Mouse (Mus musculus) heart, embryonic 11.5 days (tissue): ENCODE results near the gene Plppr1. TPM values are rescaled to one million over a fixed set of nuclear protein-coding genes. Genes with fewer than 3 reads are reported as not detected.
"Not testable (repeated sequence)": the region's sequence is repeated elsewhere in the genome, so short reads cannot be mapped to it uniquely, and the experiment has no call there.

Experiments
- ATAC-seq: fragments of 200-750 bp; cut with Nextera tagmentation; replicated peaks from 2 replicates; pipeline ENCODE4 v1.8.0; 2017; ENCODE audit warnings: moderate library complexity; ENCODE audit not compliant: insufficient number of reproducible peaks, low FRiP score, low TSS enrichment
- H3K27ac ChIP-seq: fragments of 300-500 bp; sonication (generic); 2 replicates; pipeline ENCODE4 v1.5.1; 2014; ENCODE audit warnings: mild to moderate bottlenecking, low read depth, low read length
- H3K27me3 ChIP-seq: fragments of 300-500 bp; sonication (generic); 2 replicates; pipeline ENCODE4 v1.6.1; 2014; ENCODE audit warnings: mild to moderate bottlenecking, low read length, mixed read lengths; ENCODE audit not compliant: control insufficient read depth, insufficient read depth
- H3K36me3 ChIP-seq: fragments of 300-500 bp; sonication (generic); 2 replicates; pipeline ENCODE4 v1.6.1; 2014; ENCODE audit warnings: mild to moderate bottlenecking, low read length, moderate library complexity, mixed read lengths; ENCODE audit not compliant: control insufficient read depth, insufficient read depth
- H3K4me1 ChIP-seq: fragments of 300-500 bp; sonication (generic); 2 replicates; pipeline ENCODE4 v1.6.1; 2014; ENCODE audit warnings: low read length; ENCODE audit not compliant: control insufficient read depth, insufficient read depth
- H3K4me2 ChIP-seq: fragments of 300-500 bp; sonication (generic); 2 replicates; pipeline ENCODE4 v1.6.1; 2014; ENCODE audit warnings: mild to moderate bottlenecking, moderate library complexity
- H3K4me3 ChIP-seq: fragments of 300-500 bp; sonication (generic); 2 replicates; pipeline ENCODE4 v1.5.1; 2014; ENCODE audit warnings: low read depth, low read length
- H3K9ac ChIP-seq: fragments of 300-500 bp; sonication (generic); 2 replicates; pipeline ENCODE4 v1.6.1; 2014; ENCODE audit warnings: mild to moderate bottlenecking, low read depth, low read length, moderate library complexity
- H3K9me3 ChIP-seq: fragments of 300-500 bp; sonication (generic); replicated peaks from 2 replicates; pipeline ENCODE4 v1.6.1; 2016; ENCODE audit warnings: low read length; ENCODE audit not compliant: control insufficient read depth
- WGBS: fragments of 180-500 bp; shearing (Covaris S2); extraction: QIAGEN DNeasy Blood & Tissue Kit; methylation state at CpG from one replicate; pipeline ENCODE4 v1.1.7; 2014; ENCODE audit not compliant: insufficient replicate concordance; 5-methylcytosine and 5-hydroxymethylcytosine counted together
- polyA plus RNA-seq: library from polyadenylated mRNA; unstranded; fragments of >200 nt; fragmentation: Nextera tagmentation; extraction: Ambion mirVana; gene quantifications from 2 replicates; pipeline ENCODE4 v1.2.1, GENCODE M21; 2014

Plppr1 gene
- polyA plus RNA-seq, 1 experiment from 2014 or later = 1.9 TPM

DNA sequence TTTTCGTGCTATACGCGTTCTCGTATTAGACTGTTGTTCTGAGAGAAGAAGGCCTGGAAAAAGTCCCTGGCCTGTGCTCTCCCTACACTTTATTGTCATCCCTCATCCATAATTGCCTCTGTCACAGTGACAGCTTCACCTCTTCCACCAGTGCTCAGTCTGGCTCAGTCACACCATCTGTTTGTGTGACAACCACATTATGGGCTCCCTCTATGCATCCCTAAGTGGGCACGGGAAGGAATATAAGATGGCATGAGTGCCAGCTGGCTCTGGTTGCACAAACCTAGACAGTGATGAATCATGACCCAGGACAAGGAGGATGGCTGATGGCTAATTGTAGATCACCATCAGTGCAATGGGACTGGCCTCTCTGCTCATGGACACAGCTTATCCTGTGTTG, 219.4 kb downstream of the Plppr1 start:
- no peak overlapping the region for H3K4me2 ChIP-seq
- H3K4me1 ChIP-seq = no peaks in the 10 kb centered on the region
- no peak overlapping the region for H3K4me3 ChIP-seq
- no peaks in the 10 kb centered on the region for H3K36me3 ChIP-seq
- no peak overlapping the region for H3K9ac ChIP-seq
- WGBS = 87% methylated on average over 5 of the region's 5 CpGs
- no peak for ATAC-seq
- H3K9me3 ChIP-seq = no peaks in the 10 kb centered on the region
- no peak overlapping the region for H3K27ac ChIP-seq
- no peaks in the 10 kb centered on the region for H3K27me3 ChIP-seq

DNA sequence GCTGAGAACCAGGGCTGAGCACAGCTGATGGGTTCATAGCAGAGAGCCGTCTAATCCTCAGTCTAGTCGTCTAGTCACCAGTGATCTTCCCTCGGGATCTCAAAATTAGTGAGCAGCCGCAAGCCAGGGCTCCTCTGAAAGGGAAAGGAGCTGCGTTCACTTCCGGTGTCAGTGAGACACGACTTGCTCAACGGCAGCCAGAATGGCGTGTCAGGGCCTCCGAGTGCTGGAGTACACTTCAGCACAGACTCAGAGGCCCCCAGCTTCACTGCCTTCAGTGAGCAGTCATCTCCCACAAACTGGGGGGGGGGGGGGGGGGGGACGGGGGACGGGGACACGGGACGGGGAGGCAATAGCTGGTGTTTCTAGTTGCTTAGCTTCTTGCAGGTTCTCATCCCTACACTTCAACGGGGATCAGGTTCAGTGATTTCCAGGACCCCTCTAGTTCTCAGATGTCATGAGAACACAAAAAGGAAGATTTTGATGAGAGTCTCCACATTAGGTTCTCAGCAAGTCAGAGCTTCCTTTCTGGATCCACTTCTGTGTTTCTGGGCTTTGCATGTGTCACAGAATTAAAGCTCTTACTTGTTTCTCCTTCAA, 225.7 kb downstream of the Plppr1 start:
- 83% methylated on average over 15 of the region's 15 CpGs for WGBS
- H3K9me3 ChIP-seq = no peaks in the 10 kb centered on the region

DNA sequence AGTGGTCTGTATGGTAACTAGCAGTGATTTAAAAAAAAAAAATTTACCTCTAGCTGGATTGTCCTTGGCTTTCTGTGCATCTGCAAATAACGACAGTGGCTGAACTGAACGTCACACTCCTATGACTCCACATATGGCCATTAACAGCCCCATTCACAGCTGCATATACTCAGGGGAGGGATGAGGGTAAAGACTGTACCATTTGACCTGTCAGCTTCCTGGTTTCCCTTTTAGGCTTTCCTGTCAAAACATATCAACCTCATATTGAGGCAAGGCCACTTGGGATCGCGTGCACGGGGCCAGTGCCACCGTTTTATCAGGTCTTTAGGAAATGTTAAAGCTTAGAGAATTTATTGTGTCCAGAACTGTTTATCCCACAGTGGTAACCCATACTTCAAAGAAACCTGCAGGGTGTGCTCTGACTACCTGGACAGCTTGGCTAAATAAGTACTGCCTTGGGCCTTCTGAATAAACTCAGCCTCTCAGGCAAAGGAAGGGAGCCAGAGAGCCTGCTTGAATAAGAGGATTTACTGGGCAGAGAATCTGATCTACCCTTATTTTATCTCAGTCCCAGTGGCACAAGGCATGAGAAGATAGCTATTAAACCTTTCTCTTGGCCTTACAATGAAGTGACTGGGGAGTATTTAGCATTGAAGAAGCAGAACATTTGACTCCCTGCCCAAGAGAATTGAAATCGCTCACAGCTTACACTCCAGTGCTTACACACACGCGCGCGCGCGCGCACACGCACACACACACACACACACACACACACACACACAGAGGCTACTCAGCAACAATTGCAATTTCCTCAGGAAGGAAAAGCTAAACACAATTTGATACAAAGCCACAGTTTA, 226.5 kb downstream of the Plppr1 start:
- ATAC-seq = no peak
- Histone ChIP-seq H3K27ac (no peak overlapping the region), H3K4me1 (no peaks in the 10 kb centered on the region), H3K9me3 (no peaks in the 10 kb centered on the region), H3K4me2 (no peak overlapping the region), H3K4me3 (no peak overlapping the region), H3K27me3 (no peaks in the 10 kb centered on the region), H3K36me3 (no peaks in the 10 kb centered on the region), H3K9ac (no peak overlapping the region)
- 82% methylated on average over 15 of the region's 15 CpGs for WGBS

More for the DNA sequence above, 225.7 kb downstream of the Plppr1 start:
- H3K9ac ChIP-seq = no peak overlapping the region
- H3K4me2 ChIP-seq = no peak overlapping the region
- H3K27me3 ChIP-seq = no peaks in the 10 kb centered on the region
- H3K36me3 ChIP-seq = no peaks in the 10 kb centered on the region
- no peaks in the 10 kb centered on the region for H3K4me1 ChIP-seq
- H3K27ac ChIP-seq = no peak overlapping the region
- H3K4me3 ChIP-seq = no peak overlapping the region
- no peak for ATAC-seq

DNA sequence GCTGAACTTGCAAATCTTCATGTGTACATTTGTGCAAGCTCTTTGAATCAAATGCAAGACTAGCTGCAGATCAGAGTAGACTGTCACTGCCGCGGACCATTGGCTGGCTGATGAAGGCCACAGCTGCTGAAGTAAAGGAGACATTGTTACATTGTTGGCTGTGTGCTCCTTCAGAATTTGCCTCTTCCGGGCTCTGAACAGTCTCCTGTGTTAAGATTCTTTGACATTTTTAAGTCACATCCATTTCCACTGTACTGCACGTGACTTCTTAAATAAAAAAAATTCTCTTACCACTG, 227.1 kb downstream of the Plppr1 start:
- no peak for ATAC-seq
- no peaks in the 10 kb centered on the region for H3K36me3 ChIP-seq
- H3K4me1 ChIP-seq = no peaks in the 10 kb centered on the region
- H3K9ac ChIP-seq = no peak overlapping the region
- H3K27ac ChIP-seq = no peak overlapping the region
- no peak overlapping the region for H3K4me3 ChIP-seq
- no peaks in the 10 kb centered on the region for H3K9me3 ChIP-seq
- no peak overlapping the region for H3K4me2 ChIP-seq
- 80% methylated on average over 4 of the region's 4 CpGs for WGBS
- H3K27me3 ChIP-seq = no peaks in the 10 kb centered on the region

DNA sequence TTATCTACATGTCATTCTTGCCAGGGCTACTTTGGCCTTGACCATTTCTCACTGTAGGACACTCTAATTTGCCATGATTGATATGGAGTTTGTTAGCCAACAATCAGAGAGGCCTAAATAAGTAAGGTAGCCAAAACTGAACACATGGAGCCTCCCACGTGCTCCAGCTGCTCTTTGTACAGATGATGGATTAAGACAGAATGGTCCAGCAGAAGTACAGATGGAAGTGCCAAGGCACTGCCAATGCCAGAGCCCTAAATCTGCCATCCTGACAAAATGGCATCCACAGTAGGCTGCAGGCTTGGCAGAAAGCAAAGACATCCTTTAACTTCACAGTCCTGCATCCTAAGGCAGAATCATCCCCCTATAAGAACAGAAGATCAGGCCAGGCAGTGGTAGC, 237.4 kb downstream of the Plppr1 start:
- H3K36me3 ChIP-seq = no peaks in the 10 kb centered on the region
- ATAC-seq = no peak
- no peak overlapping the region for H3K4me3 ChIP-seq
- no peak overlapping the region for H3K9ac ChIP-seq
- H3K27me3 ChIP-seq = no peaks in the 10 kb centered on the region
- H3K4me1 ChIP-seq = no peaks in the 10 kb centered on the region
- 64% methylated on average over 1 of the region's 1 CpGs for WGBS
- H3K27ac ChIP-seq = no peak overlapping the region
- H3K9me3 ChIP-seq = no peaks in the 10 kb centered on the region
- H3K4me2 ChIP-seq = no peak overlapping the region

DNA sequence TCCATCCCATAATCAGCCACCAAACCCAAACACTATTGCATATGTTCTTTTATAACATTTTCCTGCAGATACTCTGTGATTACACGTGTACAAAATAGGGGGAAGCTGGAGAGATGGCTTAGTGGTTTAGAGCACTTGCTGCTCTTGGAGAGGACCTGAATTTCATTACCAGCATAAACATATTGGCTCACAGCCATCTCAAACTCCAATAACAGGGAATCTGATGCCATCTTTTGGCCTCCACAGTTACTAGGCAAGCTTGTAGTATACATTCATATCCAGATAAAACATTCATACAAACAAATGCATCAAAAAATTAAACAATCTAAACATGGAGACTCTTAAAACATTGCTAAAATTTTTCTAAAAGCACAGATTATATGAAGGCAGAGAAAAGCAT, 240.5 kb downstream of the Plppr1 start:
- 40% methylated on average over 1 of the region's 1 CpGs for WGBS
- Histone ChIP-seq H3K27ac (no peak overlapping the region), H3K27me3 (no peaks in the 10 kb centered on the region), H3K9ac (no peak overlapping the region), H3K9me3 (no peaks in the 10 kb centered on the region), H3K4me1 (no peaks in the 10 kb centered on the region), H3K36me3 (no peaks in the 10 kb centered on the region), H3K4me2 (no peak overlapping the region), H3K4me3 (no peak overlapping the region)
- ATAC-seq = no peak

DNA sequence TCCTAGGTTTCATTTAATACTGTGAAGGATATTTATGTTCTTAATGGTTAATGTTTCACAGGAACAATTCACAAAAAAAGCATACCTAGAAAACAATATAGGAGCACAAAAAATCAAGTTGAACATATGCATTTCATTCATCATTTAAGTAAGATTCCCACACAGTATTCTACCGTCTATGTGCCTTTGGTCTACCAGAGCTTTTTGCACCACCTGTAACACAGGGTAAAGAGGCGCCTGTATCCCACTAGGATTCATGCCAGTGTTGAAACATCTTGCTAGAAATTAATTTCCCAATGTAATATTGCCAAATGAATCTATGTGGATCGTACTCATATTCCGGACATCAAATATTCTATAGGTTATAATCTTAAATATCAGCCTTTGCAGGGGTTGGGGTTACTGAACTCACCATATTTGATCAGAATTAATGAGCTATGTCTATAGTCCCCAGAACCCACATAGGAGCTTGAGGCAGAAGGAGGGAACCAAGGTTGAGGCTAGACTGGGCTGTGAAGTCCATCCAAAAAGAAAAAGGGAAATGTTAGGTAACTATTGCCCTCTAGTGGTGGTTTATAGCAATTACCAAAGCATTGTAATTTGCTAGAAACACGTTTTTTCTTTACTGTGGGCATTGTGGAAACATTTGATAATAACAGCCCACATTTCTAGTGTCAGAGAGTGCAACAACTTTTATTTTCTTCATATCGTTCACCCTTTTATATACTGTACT, 263.0 kb downstream of the Plppr1 start:
- Histone ChIP-seq H3K27me3 (no peaks in the 10 kb centered on the region), H3K4me2 (no peak overlapping the region), H3K27ac (no peak overlapping the region), H3K4me1 (no peaks in the 10 kb centered on the region), H3K9ac (no peak overlapping the region), H3K9me3 (no peaks in the 10 kb centered on the region), H3K36me3 (no peaks in the 10 kb centered on the region), H3K4me3 (no peak overlapping the region)
- 51% methylated on average over 6 of the region's 6 CpGs for WGBS
- ATAC-seq = no peak

DNA sequence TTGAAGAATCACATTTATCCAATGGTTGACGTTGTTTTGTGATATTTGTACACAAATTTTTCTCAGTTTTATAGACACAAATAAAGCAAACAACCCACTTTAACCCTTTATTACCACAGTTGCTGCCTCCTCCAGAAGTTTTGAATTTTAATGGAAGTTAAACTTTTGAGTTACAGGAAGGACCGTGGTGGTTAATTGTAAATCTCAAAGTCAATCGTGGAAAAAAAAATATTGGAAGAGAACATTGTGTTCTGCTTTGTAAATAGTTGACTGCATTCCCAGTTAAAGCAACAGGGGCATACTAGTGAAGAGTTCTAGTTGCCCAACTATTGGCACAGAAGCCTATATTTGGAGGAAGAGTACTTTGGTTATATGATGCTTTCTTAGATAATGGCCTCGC, 278.9 kb downstream of the Plppr1 start:
- H3K9ac ChIP-seq, H3K4me1 ChIP-seq, H3K4me2 ChIP-seq, H3K27me3 ChIP-seq, H3K36me3 ChIP-seq, H3K27ac ChIP-seq, ATAC-seq, H3K9me3 ChIP-seq, H3K4me3 ChIP-seq: not testable (repeated sequence)
- WGBS = 86% methylated on average over 3 of the region's 4 CpGs
